Mouse (Mus musculus) heart, postnatal 0 days (tissue): ENCODE results near the gene Usp40. TPM values are rescaled to one million over a fixed set of nuclear protein-coding genes. Genes with fewer than 3 reads are reported as not detected.
"Not testable (repeated sequence)": the region's sequence is repeated elsewhere in the genome, so short reads cannot be mapped to it uniquely, and the experiment has no call there.

Experiments used
- ATAC-seq: fragments of 200-750 bp; cut with Nextera tagmentation; 2 replicates; pipeline ENCODE4 v1.8.0; 2017; ENCODE audit warnings: low read depth, moderate number of reproducible peaks, moderate library complexity; ENCODE audit not compliant: insufficient read depth
- DNase-seq: peaks from one replicate; pipeline ENCODE4 v3.0.0-alpha.2; 2016; ENCODE audit warnings: low spot score
- H3K27ac ChIP-seq: fragments of 300-500 bp; sonication (generic); 2 replicates; pipeline ENCODE4 v1.5.1; 2014; ENCODE audit warnings: low read depth, mild to moderate bottlenecking
- H3K27me3 ChIP-seq: fragments of 300-500 bp; sonication (generic); 2 replicates; pipeline ENCODE4 v1.6.1; 2014; ENCODE audit warnings: low read length, mixed read lengths; ENCODE audit not compliant: control insufficient read depth, insufficient read depth
- H3K36me3 ChIP-seq: fragments of 300-500 bp; sonication (generic); replicated peaks from 2 replicates; pipeline ENCODE4 v1.6.1; 2014; ENCODE audit warnings: low read length, mixed read lengths; ENCODE audit not compliant: control insufficient read depth, insufficient read depth
- H3K4me1 ChIP-seq: fragments of 300-500 bp; sonication (generic); 2 replicates; pipeline ENCODE4 v1.6.1; 2014; ENCODE audit warnings: antibody characterized with exemption; ENCODE audit not compliant: control insufficient read depth, insufficient read depth
- H3K4me2 ChIP-seq: fragments of 300-500 bp; sonication (generic); 2 replicates; pipeline ENCODE4 v1.6.1; 2014; ENCODE audit warnings: low read depth, mild to moderate bottlenecking, low read length, moderate library complexity
- H3K4me3 ChIP-seq: fragments of 300-500 bp; sonication (generic); 2 replicates; pipeline ENCODE4 v1.5.1; 2014; ENCODE audit warnings: low read depth, low read length
- H3K9ac ChIP-seq: fragments of 300-500 bp; sonication (generic); replicated peaks from 2 replicates; pipeline ENCODE4 v1.6.1; 2014; ENCODE audit warnings: low read depth, low read length, mixed read lengths
- H3K9me3 ChIP-seq: fragments of 300-500 bp; sonication (generic); replicated peaks from 2 replicates; pipeline ENCODE4 v1.6.1; 2016; ENCODE audit warnings: low read length; ENCODE audit not compliant: control insufficient read depth
- CTCF ChIP-seq: IDR thresholded peaks from 2 replicates; pipeline ENCODE4 v1.5.1; 2016; ENCODE audit warnings: antibody characterized with exemption, control low read depth, low read depth
- EP300 ChIP-seq: IDR thresholded peaks from 2 replicates; pipeline ENCODE4 v1.6.1; 2016; ENCODE audit warnings: antibody characterized with exemption, low read depth
- WGBS: fragments of 180-500 bp; shearing (Covaris S2); extraction: QIAGEN DNeasy Blood & Tissue Kit; methylation state at CpG from one replicate; pipeline ENCODE4 v1.1.7; 2014; 5-methylcytosine and 5-hydroxymethylcytosine counted together
- polyA plus RNA-seq: library from polyadenylated mRNA; unstranded; fragments of >200 nt; fragmentation: Nextera tagmentation; extraction: Ambion mirVana; gene quantifications from 2 replicates; pipeline ENCODE4 v1.2.1, GENCODE M21; 2015
- total RNA-seq: library from RNA; depleted of rRNA; stranded (reverse); fragments of >200 nt; gene quantifications from 2 replicates; pipeline ENCODE4 v1.2.3, GENCODE M21; 2014; ENCODE audit warnings: low replicate concordance; rRNA removed

Usp40 gene
- total RNA-seq (27.4 and 33.5 TPM in 2 replicates), polyA plus RNA-seq (15.7 and 18.6 TPM in 2 replicates)

GRCm38 (mm10) chr1:88008211-88008697 is at the start of gene Usp40:
TSS of gene Usp40 (minus strand) at chr1:88008551.
- peak within 1 kb of the TSS; percentile 64 for H3K4me3 ChIP-seq
- H3K4me1 ChIP-seq = peaks cover 8% of the 10 kb centered on the region
- peak; percentile 93 for ATAC-seq
- under 1% methylated on average over 45 of the region's 45 CpGs for WGBS
- no peaks in the 10 kb centered on the region for H3K9me3 ChIP-seq
- peak within 1 kb of the TSS; percentile 64 for H3K4me2 ChIP-seq
- H3K9ac ChIP-seq = peak within 1 kb of the TSS; percentile 85
- H3K27me3 ChIP-seq = no peaks in the 10 kb centered on the region
- TF ChIP-seq CTCF (peak; percentile 3; the same call in 1 of the 2 replicates), EP300 (no peak)
- H3K36me3 ChIP-seq = peaks cover 13% of the 10 kb centered on the region; the same call in 1 of the 2 replicates
- DNase-seq = peak; percentile 60
- peak within 1 kb of the TSS; percentile 83 for H3K27ac ChIP-seq

- Histone ChIP-seq H3K4me3 (no peak within 1 kb of the TSS), H3K36me3 (no peaks in the 10 kb centered on the region), H3K27ac (no peak within 1 kb of the TSS), H3K27me3 (no peaks in the 10 kb centered on the region), H3K4me1 (no peaks in the 10 kb centered on the region), H3K4me2 (no peak within 1 kb of the TSS), H3K9me3 (no peaks in the 10 kb centered on the region), H3K9ac (no peak within 1 kb of the TSS)
- TF ChIP-seq CTCF (no peak), EP300 (no peak)
- ATAC-seq (no peak), DNase-seq (no peak)
- 61% methylated on average over 1 of the region's 1 CpGs for WGBS
Measured at GRCm38 (mm10) chr1:88055088-88055487, 46.7 kb upstream of the Usp40 start, which contains the start of gene Ugt1a10. TSS of gene Ugt1a10 (plus strand) at chr1:88055388.

GRCm38 (mm10) chr1:88047408-88047807 is 39.1 kb upstream of the Usp40 start:
- not testable (repeated sequence) for H3K27ac ChIP-seq, H3K27me3 ChIP-seq, H3K9me3 ChIP-seq, H3K4me1 ChIP-seq, H3K36me3 ChIP-seq, ATAC-seq, H3K4me2 ChIP-seq, DNase-seq, H3K9ac ChIP-seq, H3K4me3 ChIP-seq
- WGBS = 67% methylated on average over 2 of the region's 2 CpGs

DNA sequence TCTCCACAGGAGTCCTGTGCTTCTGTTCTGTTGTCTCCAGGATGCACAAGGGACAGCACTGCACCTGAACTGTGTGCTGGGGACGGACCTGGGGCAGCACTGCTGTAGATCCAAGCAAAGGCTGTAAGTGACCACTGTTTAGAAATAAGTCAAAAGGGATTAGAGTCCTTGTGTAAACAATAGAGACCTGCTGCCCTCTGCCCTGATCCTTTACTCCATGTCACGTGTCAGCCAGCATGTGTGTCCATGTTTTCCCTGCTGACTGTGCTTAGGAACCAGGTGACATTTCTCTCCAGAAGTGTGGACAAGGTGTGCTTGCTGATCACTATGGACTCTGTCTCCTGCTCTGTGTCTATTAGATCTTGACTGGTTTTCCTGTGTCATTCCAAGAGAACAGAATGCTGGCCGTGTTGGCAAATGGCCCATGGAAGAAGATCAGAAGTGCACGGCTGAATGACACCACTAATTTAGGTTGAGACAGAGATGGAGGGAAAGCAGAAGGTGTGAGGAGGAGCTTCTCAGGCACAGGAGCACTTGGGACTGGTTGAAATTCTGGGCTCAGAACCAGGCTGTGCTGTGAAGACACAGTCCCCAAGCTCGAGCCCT is 36.6 kb upstream of the Usp40 start:
- not testable (repeated sequence) for H3K4me3 ChIP-seq, H3K9me3 ChIP-seq, H3K9ac ChIP-seq, DNase-seq, ATAC-seq, H3K27ac ChIP-seq, H3K4me2 ChIP-seq, H3K36me3 ChIP-seq, H3K4me1 ChIP-seq, H3K27me3 ChIP-seq
- 59% methylated on average over 3 of the region's 5 CpGs for WGBS

DNA sequence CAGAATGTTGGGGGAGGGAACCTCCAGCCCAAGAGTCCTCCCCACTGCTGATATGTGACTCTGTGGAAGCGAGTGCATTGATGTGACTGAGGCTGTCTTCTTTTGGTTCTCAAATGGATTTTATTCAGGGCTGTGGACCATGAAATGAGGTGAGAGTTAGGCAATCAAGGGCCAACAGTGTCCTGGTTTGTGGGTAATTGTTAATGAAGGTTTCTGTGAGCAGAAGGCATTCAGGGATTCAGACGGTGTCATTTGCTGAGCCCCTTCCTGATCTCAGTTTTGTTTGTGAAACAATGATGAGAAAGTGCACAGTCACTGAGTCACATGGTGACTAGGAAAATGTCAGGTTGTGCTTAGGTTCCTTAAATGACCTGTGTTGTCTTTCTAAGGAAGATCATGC is 34.7 kb upstream of the Usp40 start:
- H3K4me1 ChIP-seq, H3K27ac ChIP-seq, H3K36me3 ChIP-seq, H3K4me3 ChIP-seq, DNase-seq, H3K9ac ChIP-seq, H3K27me3 ChIP-seq, H3K9me3 ChIP-seq, ATAC-seq, H3K4me2 ChIP-seq: not testable (repeated sequence)
- WGBS = 56% methylated on average over 1 of the region's 2 CpGs

DNA sequence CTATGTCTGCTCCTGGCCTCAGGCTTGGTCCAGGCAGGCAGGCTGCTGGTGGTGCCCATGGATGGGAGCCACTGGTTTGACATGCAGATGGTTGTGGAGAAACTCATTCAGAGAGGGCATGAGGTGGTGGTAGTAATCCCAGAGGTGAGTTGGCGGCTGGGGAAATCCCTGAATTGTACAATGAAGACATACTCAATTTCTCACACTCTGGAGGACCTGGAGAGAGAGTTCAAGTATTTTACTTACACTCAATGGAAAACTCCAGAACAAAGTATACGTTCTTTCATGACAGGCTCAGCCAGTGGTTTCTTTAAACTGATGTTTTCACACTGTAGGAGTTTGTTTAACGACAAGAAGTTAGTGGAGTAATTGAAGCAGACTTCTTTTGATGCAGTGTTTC is 16.9 kb upstream of the Usp40 start:
- not testable (repeated sequence) for H3K36me3 ChIP-seq, H3K9ac ChIP-seq, H3K27ac ChIP-seq, H3K4me1 ChIP-seq, ATAC-seq, H3K4me3 ChIP-seq, H3K9me3 ChIP-seq, H3K4me2 ChIP-seq, H3K27me3 ChIP-seq, DNase-seq
- WGBS = 69% methylated on average over 3 of the region's 3 CpGs
